Comparison of ENCODE assay signal across 30 mouse cellular contexts in the genomic region with DNA sequence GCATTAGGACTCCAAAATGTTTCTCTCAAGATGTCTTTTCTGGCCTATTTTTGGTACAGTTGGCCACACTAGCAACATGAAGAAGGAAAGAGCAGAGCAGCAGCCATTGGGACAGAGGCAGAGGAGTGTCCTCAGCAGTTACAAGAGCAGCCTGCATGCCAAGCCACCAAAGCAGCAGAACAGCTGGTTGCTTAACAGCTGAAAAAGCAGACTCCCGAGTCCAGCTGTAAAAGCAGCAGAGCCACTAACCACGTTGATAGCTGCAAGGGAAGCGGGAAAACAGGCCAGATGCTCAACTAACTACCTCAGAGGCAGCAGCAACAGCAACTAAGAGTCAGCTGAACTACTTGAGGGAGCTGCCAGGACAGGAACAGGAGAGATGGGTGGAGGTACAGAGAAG.
DNase-seq lines count a peak whose midpoint lies in the region; ATAC-seq and TF ChIP-seq lines count a peak whose summit lies in the region.
"Had no signal": no experiment of that assay in that cellular context is flagged by ENCODE, and none has a peak within 500 bp of the region (broad histone marks: within the 10 kb centered on the region; RNA-seq: fewer than 3 reads in every experiment).

No protein-coding gene starts in this region.

- H3K79me2 ChIP-seq in myocyte (ENCODE audit: control insufficient read depth, insufficient read depth), result no peaks in the 10 kb centered on the region

- no peak for ATAC-seq in forebrain, embryonic 11.5 days (replicated peaks; ENCODE audit: low FRiP score)
- no peak for ATAC-seq in forebrain, embryonic 16.5 days
- ATAC-seq: forebrain, embryonic 15.5 days; inflammation-experienced regulatory T-cells, adult 6 months; midbrain, embryonic 15.5 days had no signal

- H3ac ChIP-seq in myocyte (ENCODE audit: control insufficient read depth, insufficient read length), result no peak overlapping the region

- DNase-seq in forebrain, embryonic 11.5 days (ENCODE audit: low spot score), result peak; percentile 31
- DNase-seq in heart, adult 18-20 months, result peak; percentile 11 to 37
- no peak for DNase-seq in heart, postnatal 36 days
- DNase-seq in kidney, postnatal 14 days, result peak; percentile 16
- no peak for DNase-seq in kidney, postnatal 25 days
- no peak for DNase-seq in adrenal gland, adult (ENCODE audit: inconsistent age in 2 of 2, low spot score in 1 of 2)
- DNase-seq: adrenal gland, adult 8-10 months; cerebellum, adult 11 months; cerebellum, adult 9-10 months; embryo, embryonic 11 days; gastrocnemius, postnatal 36 days; kidney, adult 11 months; layer of hippocampus, postnatal 36 days; liver, embryonic 13.5 days; lung, adult 2 months; lung, postnatal 10 days; spleen, adult 18-20 months; thymus, postnatal 14 days had no signal

- no peaks in the 10 kb centered on the region for H3K27me3 ChIP-seq in forebrain, embryonic 11.5 days (ENCODE audit: control insufficient read depth, insufficient read depth, low read length)
- H3K27me3 ChIP-seq in forebrain, embryonic 16.5 days (replicated peaks; ENCODE audit: control insufficient read depth, insufficient read depth, low read length), result no peaks in the 10 kb centered on the region
- no peaks in the 10 kb centered on the region for H3K27me3 ChIP-seq in myocyte (ENCODE audit: control insufficient read depth, insufficient read depth, insufficient read length)
- H3K27me3 ChIP-seq: embryonic facial prominence, embryonic 12.5 days; forebrain, embryonic 15.5 days; heart, embryonic 13.5 days; hindbrain, embryonic 15.5 days; kidney, embryonic 15.5 days; limb, embryonic 15.5 days; liver, embryonic 13.5 days; midbrain, embryonic 15.5 days had no signal

- no peaks in the 10 kb centered on the region for H3K36me3 ChIP-seq in forebrain, embryonic 11.5 days (ENCODE audit: control insufficient read depth, insufficient read depth, low read length)
- H3K36me3 ChIP-seq in forebrain, embryonic 16.5 days (ENCODE audit: control insufficient read depth, insufficient read depth), result no peaks in the 10 kb centered on the region
- no peaks in the 10 kb centered on the region for H3K36me3 ChIP-seq in myocyte (ENCODE audit: control insufficient read depth, insufficient read depth)
- H3K36me3 ChIP-seq: embryonic facial prominence, embryonic 12.5 days; forebrain, embryonic 15.5 days; heart, embryonic 13.5 days; hindbrain, embryonic 15.5 days; kidney, embryonic 15.5 days; limb, embryonic 10.5 days; limb, embryonic 15.5 days; liver, embryonic 13.5 days; midbrain, embryonic 10.5 days; midbrain, embryonic 15.5 days had no signal

- H3K4me2 ChIP-seq in forebrain, embryonic 11.5 days (ENCODE audit: low read depth, low read length, severe bottlenecking), result no peak overlapping the region
- no peak overlapping the region for H3K4me2 ChIP-seq in forebrain, embryonic 16.5 days (ENCODE audit: low read length)
- no peak overlapping the region for H3K4me2 ChIP-seq in myocyte (ENCODE audit: low read depth)
- H3K4me2 ChIP-seq: embryonic facial prominence, embryonic 12.5 days; forebrain, embryonic 15.5 days; heart, embryonic 13.5 days; hindbrain, embryonic 15.5 days; kidney, embryonic 15.5 days; limb, embryonic 15.5 days; liver, embryonic 13.5 days; midbrain, embryonic 15.5 days had no signal

- H3K4me3 ChIP-seq in forebrain, embryonic 11.5 days (ENCODE audit: low read depth, low read length), result no peak overlapping the region
- no peak overlapping the region for H3K4me3 ChIP-seq in forebrain, embryonic 16.5 days (replicated peaks; ENCODE audit: low read length)
- H3K4me3 ChIP-seq in myocyte, result no peak overlapping the region
- H3K4me3 ChIP-seq: embryonic facial prominence, embryonic 12.5 days; forebrain, embryonic 15.5 days; heart, embryonic 13.5 days; hindbrain, embryonic 15.5 days; kidney, embryonic 15.5 days; limb, embryonic 10.5 days; limb, embryonic 15.5 days; liver, embryonic 13.5 days; midbrain, embryonic 10.5 days; midbrain, embryonic 15.5 days had no signal

- 85% methylated on average over 3 of the region's 3 CpGs for WGBS in forebrain, embryonic 11.5 days
- WGBS in forebrain, embryonic 16.5 days, result 86% methylated on average over 3 of the region's 3 CpGs

- no peak for TF ChIP-seq POLR2A in myocyte (IDR thresholded peaks at IDR 0.05; ENCODE audit: insufficient read length, low read depth)

- no peak overlapping the region for H3K9ac ChIP-seq in forebrain, embryonic 11.5 days (ENCODE audit: low read length)
- no peak overlapping the region for H3K9ac ChIP-seq in forebrain, embryonic 16.5 days (replicated peaks; ENCODE audit: low read depth, low read length)
- H3K9ac ChIP-seq: embryonic facial prominence, embryonic 12.5 days; forebrain, embryonic 15.5 days; heart, embryonic 13.5 days; hindbrain, embryonic 15.5 days; kidney, embryonic 15.5 days; limb, embryonic 15.5 days; liver, embryonic 13.5 days; midbrain, embryonic 15.5 days had no signal

- H3K27ac ChIP-seq in forebrain, embryonic 11.5 days (ENCODE audit: low read depth, low read length), result no peak overlapping the region
- no peak overlapping the region for H3K27ac ChIP-seq in forebrain, embryonic 16.5 days (ENCODE audit: low read length)
- H3K27ac ChIP-seq: embryonic facial prominence, embryonic 12.5 days; forebrain, embryonic 15.5 days; heart, embryonic 13.5 days; hindbrain, embryonic 15.5 days; kidney, embryonic 15.5 days; limb, embryonic 10.5 days; limb, embryonic 15.5 days; liver, embryonic 13.5 days; midbrain, embryonic 10.5 days; midbrain, embryonic 15.5 days had no signal

- H3K4me1 ChIP-seq in forebrain, embryonic 11.5 days (replicated peaks; ENCODE audit: control insufficient read depth, insufficient read depth, low read length), result no peaks in the 10 kb centered on the region
- H3K4me1 ChIP-seq in forebrain, embryonic 16.5 days (replicated peaks; ENCODE audit: control insufficient read depth, insufficient read depth, low read length), result peaks cover 4% of the 10 kb centered on the region; the same call in 1 of the 2 replicates
- H3K4me1 ChIP-seq: limb, embryonic 15.5 days; liver, embryonic 13.5 days had no signal

- no peaks in the 10 kb centered on the region for H3K9me3 ChIP-seq in forebrain, embryonic 11.5 days (ENCODE audit: control insufficient read depth, low read length)
- no peaks in the 10 kb centered on the region for H3K9me3 ChIP-seq in forebrain, embryonic 16.5 days (ENCODE audit: control insufficient read depth, low read length)
- H3K9me3 ChIP-seq: embryonic facial prominence, embryonic 12.5 days; forebrain, embryonic 15.5 days; heart, embryonic 13.5 days; hindbrain, embryonic 15.5 days; kidney, embryonic 15.5 days; limb, embryonic 10.5 days; liver, embryonic 13.5 days; midbrain, embryonic 15.5 days had no signal

- intact Hi-C loops in heart, postnatal 36 days (cut with DNase I), result no loop called here

TF ChIP-seq in myocyte, 11 proteins besides CTCF, POLR2A, EP300 and RAD21:
- TF ChIP-seq TCF12 (IDR thresholded peaks at IDR 0.05; ENCODE audit: insufficient read depth, poor library complexity, severe bottlenecking) (peak; percentile 61), POLR2AphosphoS2 (IDR thresholded peaks at IDR 0.05; ENCODE audit: insufficient read length, low read depth) (no peak), MYOG (IDR thresholded peaks at IDR 0.05; ENCODE audit: control insufficient read depth in 1 of 3, insufficient read depth in 1 of 3, insufficient read length in 2 of 3, low read depth in 2 of 3) (peak; percentile 41 to 79 (median 69)), MAX (IDR thresholded peaks at IDR 0.05; ENCODE audit: low read depth) (no peak), CEBPB (IDR thresholded peaks at IDR 0.05; ENCODE audit: insufficient read depth, poor library complexity, severe bottlenecking) (no peak), TCF3 (IDR thresholded peaks at IDR 0.05; ENCODE audit: insufficient read length, low read depth) (peak; percentile 76), E2F4 (IDR thresholded peaks at IDR 0.05; ENCODE audit: insufficient read depth) (no peak), REST (IDR thresholded peaks at IDR 0.05; ENCODE audit: insufficient read depth, insufficient read length) (no peak), USF1 (IDR thresholded peaks at IDR 0.05; ENCODE audit: low read depth) (no peak), SRF (IDR thresholded peaks at IDR 0.05; ENCODE audit: control insufficient read depth, insufficient read length, low read depth) (no peak), MYOD1 (IDR thresholded peaks at IDR 0.05; ENCODE audit: control insufficient read depth in 1 of 3, insufficient read length in 2 of 3, low read depth in 2 of 3) (peak in 2 of 3 experiments; percentile 78 to 89)

Comparison
In these comparisons a context has a peak if more than half of its experiments do, and no peak if none do; other contexts are left out.
1. DNase-seq: peak in forebrain, embryonic 11.5 days (single experiment), heart, adult 18-20 months (2 of 2) and kidney, postnatal 14 days (single experiment); none in heart, postnatal 36 days (0 of 2), kidney, postnatal 25 days (0 of 2) and adrenal gland, adult (0 of 2).